Mouse (Mus musculus): ENCODE measurements at regions not wholly inside any gene's neighbourhood (a gene's known extent, or its start where the extent isn't known, plus 50 kb on each side); places are given as distances from the start of the nearest gene placed in this dataset.

GRCm38 (mm10) chr3:21361069-21361468, 715.4 kb upstream of the Tbl1xr1 start:
- Histone ChIP-seq H3K4me3 (replicated peaks in 1 of 3; ENCODE audit: low read depth in 2 of 3, low read length in 2 of 3, poor library complexity in 1 of 3) (no peak overlapping the region), H3K27ac (ENCODE audit: insufficient read depth, low read depth) (no peak overlapping the region), H3K27me3 (replicated peaks) (no peaks in the 10 kb centered on the region), H3K79me2 (replicated peaks; ENCODE audit: control insufficient read depth, extremely low read depth, insufficient read depth, poor library complexity, severe bottlenecking) (no peaks in the 10 kb centered on the region), H3K4me1 (ENCODE audit: control insufficient read depth in 1 of 2, insufficient read depth in 2 of 2) (no peaks in the 10 kb centered on the region), H3K9me3 (replicated peaks; ENCODE audit: low read length) (no peaks in the 10 kb centered on the region), H3K9ac (ENCODE audit: insufficient read depth, low read depth) (no peak overlapping the region), H3K4me2 (ENCODE audit: insufficient read depth, low read depth, poor library complexity, severe bottlenecking) (no peak overlapping the region), H3K36me3 (replicated peaks in 1 of 2; ENCODE audit: control insufficient read depth in 1 of 2, insufficient read depth in 1 of 2, low read length in 1 of 2) (no peaks in the 10 kb centered on the region)
- in situ Hi-C loops (cut with MboI; ENCODE audit: low pct_ligation_motif_present, low pct_unique_long_range_greater_than_20kb, low sequenced_read_pairs): no loop called here
- TF ChIP-seq CTCF (conservative IDR thresholded peaks at IDR 0.05 in 1 of 2, IDR thresholded peaks at IDR 0.05 in 1 of 2; ENCODE audit: low read depth in 2 of 2, low read length in 2 of 2): no peak
- DNase-seq (ENCODE audit: extremely low read depth): no peak
- dilution Hi-C loops (cut with MboI; ENCODE audit: extremely low pct_ligation_motif_present, extremely low pct_unique_long_range_greater_than_20kb, low sequenced_read_pairs): no loop called here

- no peaks in the 10 kb centered on the region for H3K36me3 ChIP-seq (replicated peaks in 1 of 2; ENCODE audit: control insufficient read depth in 1 of 2, insufficient read depth in 1 of 2, low read length in 1 of 2)
- TF ChIP-seq UBTF (IDR thresholded peaks at IDR 0.05; ENCODE audit: low read depth, low read length) (no peak), POLR2A (IDR thresholded peaks at IDR 0.05; ENCODE audit: low read depth, low read length) (no peak), ELF1 (IDR thresholded peaks at IDR 0.05; ENCODE audit: low read depth, low read length) (no peak), SMC3 (IDR thresholded peaks at IDR 0.05; ENCODE audit: low read depth, low read length) (no peak), RCOR1 (conservative IDR thresholded peaks at IDR 0.05; ENCODE audit: low read depth, low read length) (no peak), ETS1 (conservative IDR thresholded peaks at IDR 0.05; ENCODE audit: low read depth, low read length) (no peak), USF1 (IDR thresholded peaks at IDR 0.05; ENCODE audit: low read depth, low read length) (no peak), MYC (IDR thresholded peaks at IDR 0.05; ENCODE audit: low read depth, low read length) (no peak), POLR2AphosphoS2 (IDR thresholded peaks at IDR 0.05; ENCODE audit: low read depth, low read length) (no peak), MAZ (IDR thresholded peaks at IDR 0.05; ENCODE audit: low read depth, low read length) (no peak), CHD1 (IDR thresholded peaks at IDR 0.05; ENCODE audit: low read depth, low read length) (no peak), EP300 (IDR thresholded peaks at IDR 0.05; ENCODE audit: low read length) (no peak)
- no peaks in the 10 kb centered on the region for H3K4me1 ChIP-seq (ENCODE audit: control insufficient read depth in 1 of 2, insufficient read depth in 2 of 2)
- dilution Hi-C loops (cut with MboI; ENCODE audit: extremely low pct_ligation_motif_present, extremely low pct_unique_long_range_greater_than_20kb, low sequenced_read_pairs) (no loop called here), in situ Hi-C loops (cut with MboI; ENCODE audit: low pct_ligation_motif_present, low pct_unique_long_range_greater_than_20kb, low sequenced_read_pairs) (no loop called here)
- H3K27ac ChIP-seq (ENCODE audit: insufficient read depth, low read depth): no peak overlapping the region
- no peak overlapping the region for H3K4me3 ChIP-seq (replicated peaks in 1 of 3; ENCODE audit: low read depth in 2 of 3, low read length in 2 of 3, poor library complexity in 1 of 3)
- no peak for DNase-seq (ENCODE audit: extremely low read depth)
- no peak overlapping the region for H3K4me2 ChIP-seq (ENCODE audit: insufficient read depth, low read depth, poor library complexity, severe bottlenecking)
- H3K9ac ChIP-seq (ENCODE audit: insufficient read depth, low read depth): no peak overlapping the region
- H3K79me2 ChIP-seq (replicated peaks; ENCODE audit: control insufficient read depth, extremely low read depth, insufficient read depth, poor library complexity, severe bottlenecking): no peaks in the 10 kb centered on the region
- no peaks in the 10 kb centered on the region for H3K9me3 ChIP-seq (replicated peaks; ENCODE audit: low read length)
- H3K27me3 ChIP-seq (replicated peaks): no peaks in the 10 kb centered on the region
These were observed 696.6 kb upstream of the Tbl1xr1 start for GRCm38 (mm10) chr3:21379816-21380215.

GRCm38 (mm10) chr3:21381072-21381471, 695.4 kb upstream of the Tbl1xr1 start:
- no peaks in the 10 kb centered on the region for H3K9me3 ChIP-seq (replicated peaks; ENCODE audit: low read length)
- H3K27me3 ChIP-seq (replicated peaks): no peaks in the 10 kb centered on the region
- in situ Hi-C loops (cut with MboI; ENCODE audit: low pct_ligation_motif_present, low pct_unique_long_range_greater_than_20kb, low sequenced_read_pairs) (no loop called here), dilution Hi-C loops (cut with MboI; ENCODE audit: extremely low pct_ligation_motif_present, extremely low pct_unique_long_range_greater_than_20kb, low sequenced_read_pairs) (no loop called here)
- H3K36me3 ChIP-seq (replicated peaks in 1 of 2; ENCODE audit: control insufficient read depth in 1 of 2, insufficient read depth in 1 of 2, low read length in 1 of 2): no peaks in the 10 kb centered on the region
- TF ChIP-seq EP300 (IDR thresholded peaks at IDR 0.05; ENCODE audit: low read length) (no peak), HCFC1 (IDR thresholded peaks at IDR 0.05; ENCODE audit: low read depth, low read length) (no peak), MAFK (IDR thresholded peaks at IDR 0.05; ENCODE audit: insufficient replicate concordance, low read length) (no peak), SMC3 (IDR thresholded peaks at IDR 0.05; ENCODE audit: low read depth, low read length) (no peak), MYC (IDR thresholded peaks at IDR 0.05; ENCODE audit: low read depth, low read length) (no peak), PAX5 (IDR thresholded peaks at IDR 0.05; ENCODE audit: low read length) (no peak), GABPA (IDR thresholded peaks at IDR 0.05; ENCODE audit: insufficient replicate concordance, low read depth, low read length) (no peak), ZNF384 (IDR thresholded peaks at IDR 0.05; ENCODE audit: low read depth, low read length) (no peak), MAX (IDR thresholded peaks at IDR 0.05; ENCODE audit: low read length) (no peak), UBTF (IDR thresholded peaks at IDR 0.05; ENCODE audit: low read depth, low read length) (no peak), IRF4 (IDR thresholded peaks at IDR 0.05; ENCODE audit: low read depth, low read length) (no peak), SIN3A (IDR thresholded peaks at IDR 0.05; ENCODE audit: low read length) (no peak), MXI1 (IDR thresholded peaks at IDR 0.05; ENCODE audit: low read depth, low read length) (no peak), CHD2 (IDR thresholded peaks at IDR 0.05; ENCODE audit: low read length) (no peak), ELF1 (IDR thresholded peaks at IDR 0.05; ENCODE audit: low read depth, low read length) (no peak), POLR2A (IDR thresholded peaks at IDR 0.05; ENCODE audit: low read depth, low read length) (no peak), CTCF (conservative IDR thresholded peaks at IDR 0.05 in 1 of 2, IDR thresholded peaks at IDR 0.05 in 1 of 2; ENCODE audit: low read depth in 2 of 2, low read length in 2 of 2) (no peak), RAD21 (IDR thresholded peaks at IDR 0.05; ENCODE audit: low read depth, low read length) (no peak), JUND (conservative IDR thresholded peaks at IDR 0.05; ENCODE audit: low read depth, low read length) (no peak), E2F4 (IDR thresholded peaks at IDR 0.05; ENCODE audit: insufficient replicate concordance, low read depth, low read length) (no peak)
- H3K27ac ChIP-seq (ENCODE audit: insufficient read depth, low read depth): no peak overlapping the region
- no peak overlapping the region for H3K4me2 ChIP-seq (ENCODE audit: insufficient read depth, low read depth, poor library complexity, severe bottlenecking)
- no peak overlapping the region for H3K9ac ChIP-seq (ENCODE audit: insufficient read depth, low read depth)
- H3K4me1 ChIP-seq (ENCODE audit: control insufficient read depth in 1 of 2, insufficient read depth in 2 of 2): no peaks in the 10 kb centered on the region
- H3K79me2 ChIP-seq (replicated peaks; ENCODE audit: control insufficient read depth, extremely low read depth, insufficient read depth, poor library complexity, severe bottlenecking): no peaks in the 10 kb centered on the region
- no peak overlapping the region for H3K4me3 ChIP-seq (replicated peaks in 1 of 3; ENCODE audit: low read depth in 2 of 3, low read length in 2 of 3, poor library complexity in 1 of 3)
- no peak for DNase-seq (ENCODE audit: extremely low read depth)

Data from CH12.LX (cell line).